Mouse (Mus musculus): ENCODE measurements around the gene Stab1. TPM values are rescaled to one million over a fixed set of nuclear protein-coding genes. Genes with fewer than 3 reads are reported as not detected.
A peak's percentile ranks its signal among the peaks of the same experiment; 100 is the strongest.

The Stab1 gene
- polyA plus RNA-seq, 1 experiment from 2014 or later = 40.3 TPM

DNA sequence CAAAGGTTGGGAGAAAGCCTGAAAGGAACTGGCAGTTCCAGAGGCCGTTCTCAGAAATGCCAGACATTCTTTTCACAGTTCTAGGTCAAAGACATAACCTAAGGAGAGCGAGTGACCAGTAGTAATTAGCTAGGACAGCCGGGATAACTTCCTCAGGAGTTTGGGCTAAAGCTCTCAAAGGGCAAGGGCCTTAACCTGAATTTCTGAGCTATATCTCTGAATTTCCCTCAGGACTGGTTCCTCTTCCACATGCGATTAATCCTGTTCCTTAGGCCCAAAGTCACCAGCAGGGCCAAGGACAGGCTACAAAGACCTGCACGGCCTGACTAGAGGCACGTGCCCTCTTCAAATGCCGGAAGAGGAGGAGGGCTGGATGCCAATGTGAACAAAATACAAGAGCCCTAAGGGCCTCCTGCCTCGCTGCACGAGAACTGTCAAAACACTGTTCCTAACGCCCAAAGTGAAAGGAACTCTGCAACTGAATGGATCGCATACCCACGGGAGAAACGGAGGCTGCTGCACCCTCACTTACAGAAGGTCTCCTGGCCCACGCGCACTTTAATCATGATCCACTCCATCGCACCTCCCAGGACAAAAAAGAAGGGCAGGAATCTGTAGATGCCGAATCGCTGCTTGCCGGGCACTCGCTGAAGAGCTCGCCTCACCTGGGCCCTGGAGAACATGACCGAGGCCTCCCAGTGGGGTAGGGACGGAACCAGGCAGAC is 40.2 kb downstream of the Stab1 start:
- ATAC-seq (ENCODE audit: low FRiP score, low read depth) = no peak
- 3% methylated on average over 23 of the region's 23 CpGs for WGBS
- Histone ChIP-seq H3K36me3 (peaks cover 7% of the 10 kb centered on the region; the same call in 1 of the 2 replicates), H3K4me3 (peak overlapping the region; percentile 69), H3K4me2 (replicated peaks) (peak overlapping the region; percentile 82), H3K4me1 (peaks cover 46% of the 10 kb centered on the region), H3K27me3 (no peaks in the 10 kb centered on the region), H3K27ac (replicated peaks) (peak overlapping the region; percentile 64), H3K9me3 (no peaks in the 10 kb centered on the region), H3K9ac (replicated peaks) (peak overlapping the region; percentile 78)

DNA sequence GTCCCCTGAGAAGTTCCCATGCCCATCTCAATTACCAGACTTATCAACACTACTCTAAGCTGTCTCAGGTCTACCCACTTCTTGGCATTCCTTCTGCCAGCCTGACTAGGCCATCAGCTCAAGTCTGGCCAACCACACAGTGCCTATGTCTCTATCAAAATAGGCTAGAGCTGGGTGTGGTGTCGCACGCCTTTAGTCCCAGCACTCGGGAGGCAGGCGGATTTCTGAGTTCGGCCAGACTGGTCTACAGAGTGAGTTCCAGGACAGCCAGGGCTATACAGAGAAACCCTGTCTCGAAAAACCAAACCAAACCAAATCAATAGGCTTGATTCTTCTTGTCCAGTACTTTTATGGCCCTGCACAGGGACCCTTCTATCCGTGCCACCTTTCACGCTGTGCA is 41.6 kb downstream of the Stab1 start:
- no peak for ATAC-seq (ENCODE audit: low FRiP score, low read depth)
- no peaks in the 10 kb centered on the region for H3K27me3 ChIP-seq
- WGBS = 97% methylated on average over 8 of the region's 8 CpGs
- H3K9me3 ChIP-seq = no peaks in the 10 kb centered on the region
- peaks cover 32% of the 10 kb centered on the region for H3K4me1 ChIP-seq
- peaks cover 9% of the 10 kb centered on the region; the same call in 1 of the 2 replicates for H3K36me3 ChIP-seq
- no peak overlapping the region for H3K4me3 ChIP-seq
- 0 out of 2 replicates have a peak overlapping the region, but pooled peaks have one; percentile 20 for H3K9ac ChIP-seq (replicated peaks)
- no peak overlapping the region for H3K27ac ChIP-seq (replicated peaks)
- peak overlapping the region; percentile 36 for H3K4me2 ChIP-seq (replicated peaks)

DNA sequence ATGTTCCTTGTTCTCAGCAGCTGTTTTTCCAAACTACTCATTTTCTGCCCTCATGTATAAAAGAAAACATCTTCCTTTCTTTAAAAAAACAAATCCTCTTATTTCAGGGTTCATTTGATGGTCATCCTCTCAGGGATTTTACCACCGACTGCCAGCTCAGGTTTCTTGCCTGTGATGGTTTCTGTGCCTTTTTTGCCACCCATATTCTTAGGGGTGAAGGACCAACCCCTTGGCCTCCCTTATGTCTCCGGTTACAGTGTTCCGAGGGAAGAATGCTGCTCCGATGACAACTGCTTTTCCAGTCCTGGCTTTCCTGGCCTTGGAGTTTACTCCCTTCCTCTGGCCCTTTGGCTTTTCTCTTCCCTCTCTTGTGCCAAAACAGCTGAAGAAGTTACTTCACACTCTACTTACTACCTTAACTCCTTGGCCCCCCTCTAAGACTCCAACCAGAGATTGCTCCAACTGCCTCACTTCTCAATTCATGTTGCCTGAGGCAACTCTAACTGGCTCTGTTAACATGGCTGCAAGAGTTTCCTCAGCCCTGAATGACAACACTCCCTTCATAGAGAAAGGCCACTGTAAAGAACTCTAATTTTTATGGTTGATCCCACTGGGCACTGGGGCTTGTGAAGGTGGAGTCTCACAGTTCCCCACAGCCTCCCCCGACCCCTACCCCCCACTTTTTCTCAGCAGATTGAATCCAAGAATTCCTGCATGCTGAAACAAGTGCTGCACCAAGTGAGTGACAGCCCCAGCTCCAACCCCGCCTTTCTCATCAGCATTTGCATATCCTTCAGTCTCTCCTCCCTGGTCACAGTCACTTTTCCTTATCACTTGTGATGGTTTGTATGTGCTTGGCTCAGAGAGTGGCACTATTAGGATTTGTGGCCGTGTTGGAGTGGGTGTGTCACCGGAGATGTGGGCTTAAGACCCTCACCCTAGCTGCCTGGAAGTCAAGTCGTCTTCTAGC is 43.0 kb downstream of the Stab1 start:
- Histone ChIP-seq H3K4me2 (replicated peaks) (no peak overlapping the region), H3K27me3 (no peaks in the 10 kb centered on the region), H3K9me3 (no peaks in the 10 kb centered on the region), H3K36me3 (peaks cover 16% of the 10 kb centered on the region), H3K4me1 (peaks cover 26% of the 10 kb centered on the region), H3K4me3 (no peak overlapping the region), H3K9ac (replicated peaks) (peak overlapping the region; percentile 20), H3K27ac (replicated peaks) (0 out of 2 replicates have a peak overlapping the region, but pooled peaks have one; percentile 20)
- 71% methylated on average over 9 of the region's 9 CpGs for WGBS
- ATAC-seq (ENCODE audit: low FRiP score, low read depth) = no peak

DNA sequence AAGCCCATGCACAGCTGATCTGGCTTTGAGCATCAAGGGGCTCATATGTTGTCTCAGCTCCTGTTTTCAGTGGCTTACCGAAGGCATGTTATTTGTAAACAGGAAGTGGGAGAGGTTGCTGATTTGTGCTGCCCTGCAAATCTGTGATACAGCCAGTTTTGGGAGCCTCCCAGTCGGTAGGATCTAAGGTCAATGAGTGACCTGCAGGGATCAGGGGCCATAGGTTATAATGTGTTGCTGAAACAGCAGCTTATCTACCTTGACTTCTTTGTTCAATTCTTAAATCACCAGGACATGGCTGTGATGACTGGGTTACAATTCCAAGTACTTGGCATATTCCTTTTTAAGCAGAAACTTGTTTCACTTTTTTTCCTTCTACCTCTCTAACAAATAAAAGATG is 52.9 kb downstream of the Stab1 start:
- peaks cover 66% of the 10 kb centered on the region for H3K36me3 ChIP-seq
- WGBS = 80% methylated on average over 2 of the region's 2 CpGs

DNA sequence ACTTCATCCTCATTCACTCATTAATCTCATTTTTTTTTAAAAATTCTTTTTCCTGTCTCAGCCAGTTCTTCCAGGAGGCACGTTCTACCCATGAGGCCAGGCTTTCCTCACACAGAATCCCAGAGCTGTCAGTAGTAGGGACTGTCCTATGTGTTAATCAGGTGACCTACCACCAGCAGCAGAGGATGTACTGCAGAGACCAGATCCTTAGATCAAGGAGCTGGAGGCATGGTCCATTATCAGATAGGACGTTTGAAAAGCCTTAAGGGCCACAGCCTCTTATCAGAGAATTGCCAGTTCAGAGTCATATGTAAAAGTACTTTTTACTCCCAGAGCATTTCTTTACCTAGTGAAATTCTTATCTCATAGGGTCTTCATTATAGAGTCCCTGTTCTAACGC is 54.4 kb downstream of the Stab1 start:
- Histone ChIP-seq H3K9me3 (no peaks in the 10 kb centered on the region), H3K4me3 (no peak overlapping the region), H3K4me1 (no peaks in the 10 kb centered on the region), H3K27ac (replicated peaks) (no peak overlapping the region), H3K36me3 (peaks cover 79% of the 10 kb centered on the region), H3K9ac (replicated peaks) (no peak overlapping the region), H3K27me3 (no peaks in the 10 kb centered on the region), H3K4me2 (replicated peaks) (no peak overlapping the region)
- ATAC-seq (ENCODE audit: low FRiP score, low read depth) = no peak
- 91% methylated on average over 3 of the region's 3 CpGs for WGBS

More for the DNA sequence above, 52.9 kb downstream of the Stab1 start:
- Histone ChIP-seq H3K9ac (replicated peaks) (no peak overlapping the region), H3K4me3 (no peak overlapping the region), H3K4me2 (replicated peaks) (no peak overlapping the region), H3K27ac (replicated peaks) (no peak overlapping the region), H3K27me3 (no peaks in the 10 kb centered on the region), H3K4me1 (no peaks in the 10 kb centered on the region), H3K9me3 (no peaks in the 10 kb centered on the region)
- ATAC-seq (ENCODE audit: low FRiP score, low read depth) = no peak

DNA sequence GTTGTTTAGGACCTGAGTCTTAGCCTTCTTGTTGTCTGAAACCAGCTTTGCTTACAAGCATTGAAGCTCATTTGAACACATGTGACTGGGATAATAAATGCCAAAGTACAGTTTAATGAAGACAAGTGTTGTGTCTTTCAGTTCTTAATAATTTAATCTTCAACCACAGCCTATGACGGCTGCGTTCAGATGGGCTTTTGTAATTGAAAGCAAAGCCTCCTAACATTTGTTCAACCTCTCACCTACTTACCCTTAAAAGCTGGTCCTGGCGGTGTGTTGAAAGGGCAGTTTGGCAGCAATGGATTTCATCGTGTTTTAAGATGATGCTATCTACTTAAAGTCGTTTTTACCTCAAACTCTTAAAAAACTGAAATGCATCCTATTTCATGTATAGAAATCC is 56.3 kb downstream of the Stab1 start:
- no peaks in the 10 kb centered on the region for H3K4me1 ChIP-seq
- no peak overlapping the region for H3K4me3 ChIP-seq
- no peaks in the 10 kb centered on the region for H3K27me3 ChIP-seq
- no peak for ATAC-seq (ENCODE audit: low FRiP score, low read depth)
- WGBS = 90% methylated on average over 5 of the region's 5 CpGs
- no peak overlapping the region for H3K9ac ChIP-seq (replicated peaks)
- no peak overlapping the region for H3K4me2 ChIP-seq (replicated peaks)
- peaks cover 82% of the 10 kb centered on the region for H3K36me3 ChIP-seq
- no peaks in the 10 kb centered on the region for H3K9me3 ChIP-seq
- no peak overlapping the region for H3K27ac ChIP-seq (replicated peaks)

DNA sequence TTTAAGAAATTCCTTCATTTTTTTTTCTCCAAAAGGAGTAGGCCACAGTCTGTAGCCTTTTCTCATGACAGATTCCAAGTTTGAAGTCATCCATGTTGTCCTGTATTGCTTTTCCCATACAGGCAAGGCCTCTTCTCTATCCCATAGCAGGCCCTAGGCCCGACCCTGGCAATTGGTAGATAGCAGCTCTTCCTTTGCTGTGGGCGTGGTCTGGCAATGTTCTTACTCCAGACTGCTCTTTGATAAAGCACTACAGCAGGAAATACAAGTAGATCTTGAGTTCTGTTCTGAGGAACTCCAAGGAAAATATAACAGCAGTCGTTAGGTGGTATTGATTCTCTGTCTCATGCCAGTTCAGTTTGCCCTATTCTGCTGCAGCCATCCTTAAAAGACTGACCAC is 57.8 kb downstream of the Stab1 start:
- ATAC-seq (ENCODE audit: low FRiP score, low read depth) = no peak
- peaks cover 82% of the 10 kb centered on the region for H3K36me3 ChIP-seq
- 84% methylated on average over 3 of the region's 3 CpGs for WGBS

DNA sequence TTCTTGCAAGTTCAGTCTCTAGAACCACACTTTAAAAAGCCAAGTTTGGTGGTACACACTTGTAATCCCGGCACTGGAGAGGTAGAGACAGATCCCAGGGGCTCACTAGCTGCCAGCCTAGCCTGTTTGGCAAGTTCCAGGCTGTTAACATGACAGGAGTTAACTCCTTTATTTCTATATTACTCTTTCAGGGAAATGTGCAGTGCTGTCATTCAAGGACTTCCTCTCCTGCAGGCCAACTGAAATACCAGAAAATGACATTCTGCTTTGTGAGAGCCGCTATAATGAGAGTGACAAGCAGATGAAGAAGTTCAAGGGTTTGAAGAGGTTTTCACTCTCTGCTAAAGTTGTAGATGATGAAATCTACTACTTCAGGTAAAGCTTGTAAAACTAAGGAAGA is 63.3 kb downstream of the Stab1 start:
- no peak for ATAC-seq (ENCODE audit: low FRiP score, low read depth)
- H3K4me3 ChIP-seq = no peak overlapping the region
- H3K9ac ChIP-seq (replicated peaks) = no peak overlapping the region
- no peak overlapping the region for H3K27ac ChIP-seq (replicated peaks)
- no peaks in the 10 kb centered on the region for H3K27me3 ChIP-seq
- 96% methylated on average over 2 of the region's 2 CpGs for WGBS
- no peaks in the 10 kb centered on the region for H3K4me1 ChIP-seq
- H3K4me2 ChIP-seq (replicated peaks) = no peak overlapping the region
- H3K36me3 ChIP-seq = peaks cover 74% of the 10 kb centered on the region
- H3K9me3 ChIP-seq = no peaks in the 10 kb centered on the region

More for the DNA sequence above, 57.8 kb downstream of the Stab1 start:
- Histone ChIP-seq H3K9ac (replicated peaks) (no peak overlapping the region), H3K4me3 (no peak overlapping the region), H3K4me1 (no peaks in the 10 kb centered on the region), H3K4me2 (replicated peaks) (no peak overlapping the region), H3K27me3 (no peaks in the 10 kb centered on the region), H3K27ac (replicated peaks) (no peak overlapping the region), H3K9me3 (no peaks in the 10 kb centered on the region)

DNA sequence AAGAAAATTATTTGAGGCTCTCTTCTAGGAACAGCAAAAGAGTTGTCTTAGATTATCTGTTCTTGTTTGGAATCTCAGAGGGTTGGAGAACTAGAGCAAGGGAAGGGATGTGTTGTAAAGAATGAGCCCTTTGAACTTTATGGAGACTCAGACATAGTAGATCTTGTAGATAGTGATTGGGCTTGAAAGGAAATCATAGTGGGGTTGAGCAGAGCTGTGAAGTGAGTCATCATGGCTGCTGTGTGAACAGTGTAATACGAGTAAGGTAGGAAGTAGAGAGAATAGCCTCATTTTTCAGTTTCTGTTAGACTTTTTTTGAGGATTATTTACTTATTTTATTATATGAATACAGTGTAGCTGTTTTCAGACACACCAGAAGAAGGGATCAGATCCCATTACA is 78.5 kb downstream of the Stab1 start:
- Histone ChIP-seq H3K4me3 (no peak overlapping the region), H3K36me3 (peaks cover 83% of the 10 kb centered on the region), H3K9ac (replicated peaks) (no peak overlapping the region), H3K27ac (replicated peaks) (no peak overlapping the region), H3K27me3 (no peaks in the 10 kb centered on the region), H3K4me1 (no peaks in the 10 kb centered on the region), H3K4me2 (replicated peaks) (no peak overlapping the region), H3K9me3 (no peaks in the 10 kb centered on the region)
- no peak for ATAC-seq (ENCODE audit: low FRiP score, low read depth)
- WGBS = 96% methylated on average over 1 of the region's 1 CpGs

Other genes with a start within 250 kb of the Stab1 start
- gene Itih3, start 244.9 kb downstream of the Stab1 start, polyA plus RNA-seq (2016; fragmentation: Nextera tagmentation; extraction: Ambion mirVana) = 0.34 and 0.55 TPM in 2 replicates
- not detected in 2 replicates for gene Itih1, start 225.4 kb downstream of the Stab1 start, polyA plus RNA-seq (2016; fragmentation: Nextera tagmentation; extraction: Ambion mirVana)
- 20.1 and 22.6 TPM in 2 replicates for gene Nek4, start 217.3 kb downstream of the Stab1 start, polyA plus RNA-seq (2016; fragmentation: Nextera tagmentation; extraction: Ambion mirVana)
- 67.9 and 69.0 TPM in 2 replicates for gene Glt8d1, start 167.2 kb downstream of the Stab1 start, polyA plus RNA-seq (2016; fragmentation: Nextera tagmentation; extraction: Ambion mirVana)
- 277 and 281 TPM in 2 replicates for gene Spcs1, start 167.0 kb downstream of the Stab1 start, polyA plus RNA-seq (2016; fragmentation: Nextera tagmentation; extraction: Ambion mirVana)
- gene Pbrm1, start 149.5 kb downstream of the Stab1 start, polyA plus RNA-seq (2016; fragmentation: Nextera tagmentation; extraction: Ambion mirVana) = 214 and 226 TPM in 2 replicates
- 79.5 and 80.7 TPM in 2 replicates for gene Gnl3, start 149.5 kb downstream of the Stab1 start, polyA plus RNA-seq (2016; fragmentation: Nextera tagmentation; extraction: Ambion mirVana)
- 61.1 and 62.3 TPM in 2 replicates for gene Smim4, start 39.7 kb downstream of the Stab1 start, polyA plus RNA-seq (2016; fragmentation: Nextera tagmentation; extraction: Ambion mirVana)
- 446 and 464 TPM in 2 replicates for gene Nt5dc2, start 37.6 kb downstream of the Stab1 start, polyA plus RNA-seq (2016; fragmentation: Nextera tagmentation; extraction: Ambion mirVana)
- 1.9 and 3.0 TPM in 2 replicates for gene Tnnc1, start 39.7 kb upstream of the Stab1 start, polyA plus RNA-seq (2016; fragmentation: Nextera tagmentation; extraction: Ambion mirVana)
- gene Nisch, start 48.3 kb upstream of the Stab1 start, polyA plus RNA-seq (2016; fragmentation: Nextera tagmentation; extraction: Ambion mirVana) = 463 and 480 TPM in 2 replicates
- gene Sema3g, start 49.2 kb upstream of the Stab1 start, polyA plus RNA-seq (2016; fragmentation: Nextera tagmentation; extraction: Ambion mirVana) = 0.69 and 1.1 TPM in 2 replicates
- gene Phf7, start 82.7 kb upstream of the Stab1 start, polyA plus RNA-seq (2016; fragmentation: Nextera tagmentation; extraction: Ambion mirVana) = 12.0 and 12.2 TPM in 2 replicates
- 124 and 127 TPM in 2 replicates for gene Bap1, start 82.8 kb upstream of the Stab1 start, polyA plus RNA-seq (2016; fragmentation: Nextera tagmentation; extraction: Ambion mirVana)
- 6.0 and 6.4 TPM in 2 replicates for gene Dnah1, start 155.3 kb upstream of the Stab1 start, polyA plus RNA-seq (2016; fragmentation: Nextera tagmentation; extraction: Ambion mirVana)
- 51.4 and 55.8 TPM in 2 replicates for gene Capn7, start 168.0 kb upstream of the Stab1 start, polyA plus RNA-seq (2016; fragmentation: Nextera tagmentation; extraction: Ambion mirVana)

Measured in midbrain, embryonic 12.5 days (tissue).